Mouse (Mus musculus): Measurements from ENCODE around the gene Pcna.

DNA sequence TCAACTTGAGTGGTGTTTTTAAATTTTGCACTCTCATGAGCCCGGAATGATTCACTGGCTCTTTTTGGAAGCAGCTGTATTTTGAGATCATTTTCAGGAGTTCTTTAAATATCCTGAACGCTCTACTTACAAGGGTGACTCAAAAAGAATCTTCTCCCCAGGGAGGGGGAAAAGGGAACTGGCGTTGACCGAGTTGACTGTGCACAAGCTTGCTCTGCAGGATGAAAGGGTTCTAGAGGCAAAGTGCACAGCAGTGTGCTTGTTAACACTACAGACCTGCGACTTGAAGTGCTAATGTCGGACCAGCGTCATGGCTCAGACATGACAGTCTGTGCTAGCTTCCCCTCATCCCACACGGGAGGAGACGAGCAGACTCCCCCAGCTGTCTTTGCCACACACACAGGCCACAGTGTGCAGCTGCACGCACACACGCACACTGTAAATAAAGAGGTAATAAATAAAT is 31.5 kb downstream of the Pcna start:
- TF ChIP-seq CTCF (IDR thresholded peaks at IDR 0.05; ENCODE audit: low read depth, low read length) (no peak), TAL1 (conservative IDR thresholded peaks at IDR 0.05; ENCODE audit: low read depth, low read length) (no peak), GATA1 (IDR thresholded peaks at IDR 0.05; ENCODE audit: borderline replicate concordance, low read length) (no peak), POLR2AphosphoS5 (IDR thresholded peaks at IDR 0.05; ENCODE audit: insufficient replicate concordance, low read depth, low read length) (no peak)

Measured in G1E (cell line).